Mouse (Mus musculus) CD4-positive naive resting alpha-beta T cell, adult 76 days (primary cell): ENCODE measurements around the gene Gm6020. TPM values are rescaled to one million over a fixed set of nuclear protein-coding genes. Genes with fewer than 3 reads are reported as not detected.

Experiments used
- total RNA-seq: library from RNA; stranded (reverse); gene quantifications from one replicate; pipeline ENCODE4 v1.2.4, GENCODE M21; 2023

Gene Gm6020
- total RNA-seq, result not detected

GRCm38 (mm10) chr19:61183590-61183989 is at the start of gene Gm6020:
Gene Gm6020, plus strand, starts transcription at chr19:61183890.

GRCm38 (mm10) chr19:61140342-61141206 is 43.1 kb upstream of the Gm6020 start, which contains the start of gene Zfp950:
Gene Zfp950, minus strand, starts transcription at chr19:61140840.

GRCm38 (mm10) chr19:61175756-61176324 is 7.8 kb upstream of the Gm6020 start, which contains the start of gene Gm7102:
Gene Gm7102, minus strand, starts transcription at chr19:61176309.

GRCm38 (mm10) chr19:61227941-61228701 is 44.4 kb downstream of the Gm6020 start, which contains the start of gene Csf2ra:
Gene Csf2ra, minus strand, starts transcription at chr19:61228429.

Other genes with a start within 250 kb of the Gm6020 start
- 18.2 TPM for gene Zfp950, start 43.0 kb upstream of the Gm6020 start, total RNA-seq
- not detected for gene Gm7102, start 7.6 kb upstream of the Gm6020 start, total RNA-seq
- 22.7 TPM for gene Csf2ra, start 44.5 kb downstream of the Gm6020 start, total RNA-seq
- gene Gm21060, start 113.2 kb downstream of the Gm6020 start, total RNA-seq, result not detected